Mouse (Mus musculus): ENCODE data around the gene Camp. TPM values are rescaled to one million over a fixed set of nuclear protein-coding genes. Genes with fewer than 3 reads are reported as not detected.

Gene Camp
- polyA plus RNA-seq, 1 experiment from 2014 or later = 0.61 TPM

- ATAC-seq (ENCODE audit: insufficient number of reproducible peaks, low FRiP score, low TSS enrichment, low read depth) = no peak
- no peak overlapping the region; the same call in 1 of the 2 replicates for H3K9ac ChIP-seq (ENCODE audit: low read length)
- H3K27ac ChIP-seq (replicated peaks; ENCODE audit: low read depth, low read length) = no peak overlapping the region
- no peaks in the 10 kb centered on the region for H3K36me3 ChIP-seq (ENCODE audit: control insufficient read depth, insufficient read depth, low read length)
- no peak overlapping the region for H3K4me3 ChIP-seq (ENCODE audit: low read depth, low read length)
- no peaks in the 10 kb centered on the region for H3K27me3 ChIP-seq (ENCODE audit: control insufficient read depth, insufficient read depth, low read length)
- H3K4me1 ChIP-seq (ENCODE audit: control insufficient read depth, insufficient read depth, low read length) = no peaks in the 10 kb centered on the region
- WGBS = 69% methylated on average over 3 of the region's 3 CpGs
- DNase-seq (ENCODE audit: low spot score) = no peak
- no peak overlapping the region for H3K4me2 ChIP-seq (ENCODE audit: low read depth, severe bottlenecking)
- no peaks in the 10 kb centered on the region for H3K9me3 ChIP-seq (ENCODE audit: control insufficient read depth, low read length)
These were observed 13.7 kb upstream of the Camp start for GRCm38 (mm10) chr9:109863085-109863484.

DNA sequence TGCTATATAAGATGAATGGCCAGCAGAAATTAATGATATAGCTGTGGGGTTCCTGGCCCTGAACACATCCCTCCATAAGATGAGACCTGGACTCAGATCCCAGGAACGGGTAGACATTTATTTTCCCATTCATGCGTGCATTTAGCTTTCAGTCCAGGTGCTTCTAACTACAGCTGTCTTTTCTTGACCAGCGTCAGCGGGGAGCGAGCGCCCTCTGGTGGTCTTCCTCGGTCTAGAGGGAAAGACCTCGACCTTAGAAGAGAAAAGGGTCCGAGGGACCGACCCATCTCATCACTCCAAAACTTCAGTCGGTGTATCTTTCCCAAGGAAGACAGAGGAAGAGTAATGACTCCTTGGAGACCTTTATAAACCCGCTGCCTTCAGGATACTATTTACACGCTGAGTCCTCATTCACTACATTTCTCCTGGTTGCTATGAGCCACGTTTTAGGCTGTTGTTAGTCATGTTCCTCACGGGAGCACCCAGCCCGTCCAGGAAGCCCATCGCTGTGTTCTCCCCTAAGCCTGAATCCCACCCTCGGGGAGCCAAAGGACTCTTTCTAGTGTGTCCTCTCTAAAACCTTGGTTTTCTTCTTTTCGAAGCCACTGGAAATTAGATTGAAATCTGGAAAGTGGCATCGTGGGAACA is 13.1 kb upstream of the Camp start:
- no peaks in the 10 kb centered on the region for H3K9me3 ChIP-seq (ENCODE audit: control insufficient read depth, low read length)
- WGBS = 22% methylated on average over 20 of the region's 20 CpGs
- H3K4me2 ChIP-seq (ENCODE audit: low read depth, severe bottlenecking) = 0 out of 2 replicates have a peak overlapping the region, but pooled peaks have one; percentile 10
- H3K4me1 ChIP-seq (ENCODE audit: control insufficient read depth, insufficient read depth, low read length) = no peaks in the 10 kb centered on the region
- no peak overlapping the region for H3K27ac ChIP-seq (replicated peaks; ENCODE audit: low read depth, low read length)
- H3K9ac ChIP-seq (ENCODE audit: low read length) = peak overlapping the region; percentile 40
- H3K27me3 ChIP-seq (ENCODE audit: control insufficient read depth, insufficient read depth, low read length) = no peaks in the 10 kb centered on the region
- H3K4me3 ChIP-seq (ENCODE audit: low read depth, low read length) = no peak overlapping the region
- no peaks in the 10 kb centered on the region for H3K36me3 ChIP-seq (ENCODE audit: control insufficient read depth, insufficient read depth, low read length)
- ATAC-seq (ENCODE audit: insufficient number of reproducible peaks, low FRiP score, low TSS enrichment, low read depth) = peak; percentile 55; the same call in 1 of the 2 replicates
- DNase-seq (ENCODE audit: low spot score) = peak; percentile 95

DNA sequence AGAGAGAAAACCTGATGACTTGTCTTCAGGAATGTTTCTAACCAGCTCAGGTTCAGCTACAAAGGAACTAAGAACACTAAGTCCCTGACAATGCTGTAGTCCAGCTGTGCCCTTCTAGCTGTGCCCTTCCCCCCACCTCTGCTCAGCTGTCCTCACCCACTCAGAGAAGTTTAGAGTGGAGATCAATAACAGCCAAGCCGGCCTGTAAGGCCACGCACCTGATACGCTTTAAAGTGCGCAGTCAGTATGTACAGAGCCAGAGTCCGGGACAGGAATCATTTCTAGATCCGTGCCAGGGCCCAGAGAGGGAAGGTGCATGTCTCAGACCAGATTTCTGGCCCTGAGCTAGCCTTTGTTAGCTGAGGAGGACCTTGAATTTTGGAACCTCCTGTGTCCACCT is 6.5 kb upstream of the Camp start:
- Histone ChIP-seq H3K36me3 (ENCODE audit: control insufficient read depth, insufficient read depth, low read length) (no peaks in the 10 kb centered on the region), H3K27ac (replicated peaks; ENCODE audit: low read depth, low read length) (no peak overlapping the region), H3K4me1 (ENCODE audit: control insufficient read depth, insufficient read depth, low read length) (no peaks in the 10 kb centered on the region), H3K4me2 (ENCODE audit: low read depth, severe bottlenecking) (no peak overlapping the region), H3K4me3 (ENCODE audit: low read depth, low read length) (no peak overlapping the region), H3K27me3 (ENCODE audit: control insufficient read depth, insufficient read depth, low read length) (no peaks in the 10 kb centered on the region), H3K9me3 (ENCODE audit: control insufficient read depth, low read length) (no peaks in the 10 kb centered on the region), H3K9ac (ENCODE audit: low read length) (no peak overlapping the region)
- DNase-seq (ENCODE audit: low spot score) = no peak
- ATAC-seq (ENCODE audit: insufficient number of reproducible peaks, low FRiP score, low TSS enrichment, low read depth) = 0 out of 2 replicates have a peak, but pooled peaks have one; percentile 51
- 87% methylated on average over 6 of the region's 6 CpGs for WGBS

DNA sequence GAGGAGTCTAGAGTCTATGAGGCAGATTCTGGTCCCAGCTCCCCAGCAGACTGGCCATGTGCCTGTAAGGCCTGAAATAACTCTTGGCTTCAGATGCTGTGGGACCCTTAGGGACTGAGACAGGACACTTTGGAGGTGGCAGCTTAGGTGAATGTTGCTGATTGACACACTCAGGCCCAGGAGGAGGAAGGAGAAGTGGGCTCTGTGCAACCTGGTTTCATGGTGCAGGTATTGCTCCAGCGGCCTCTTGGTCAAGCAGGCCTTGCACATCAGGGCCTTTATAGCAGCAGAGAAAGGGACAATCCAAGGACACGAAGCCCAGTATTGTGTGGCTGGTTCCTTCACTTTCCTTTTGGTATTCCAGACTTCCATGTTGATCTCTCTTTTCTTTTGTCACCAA is 4.9 kb upstream of the Camp start:
- Histone ChIP-seq H3K4me2 (ENCODE audit: low read depth, severe bottlenecking) (no peak overlapping the region), H3K9ac (ENCODE audit: low read length) (no peak overlapping the region), H3K27ac (replicated peaks; ENCODE audit: low read depth, low read length) (no peak overlapping the region), H3K27me3 (ENCODE audit: control insufficient read depth, insufficient read depth, low read length) (no peaks in the 10 kb centered on the region), H3K9me3 (ENCODE audit: control insufficient read depth, low read length) (no peaks in the 10 kb centered on the region), H3K4me1 (ENCODE audit: control insufficient read depth, insufficient read depth, low read length) (no peaks in the 10 kb centered on the region), H3K4me3 (ENCODE audit: low read depth, low read length) (no peak overlapping the region), H3K36me3 (ENCODE audit: control insufficient read depth, insufficient read depth, low read length) (no peaks in the 10 kb centered on the region)
- ATAC-seq (ENCODE audit: insufficient number of reproducible peaks, low FRiP score, low TSS enrichment, low read depth) (no peak), DNase-seq (ENCODE audit: low spot score) (no peak)
- 83% methylated on average over 2 of the region's 2 CpGs for WGBS

- ATAC-seq (ENCODE audit: insufficient number of reproducible peaks, low FRiP score, low TSS enrichment, low read depth) = no peak
- H3K9me3 ChIP-seq (ENCODE audit: control insufficient read depth, low read length) = no peaks in the 10 kb centered on the region
- H3K9ac ChIP-seq (ENCODE audit: low read length) = no peak overlapping the region
- H3K4me2 ChIP-seq (ENCODE audit: low read depth, severe bottlenecking) = no peak overlapping the region
- H3K4me3 ChIP-seq (ENCODE audit: low read depth, low read length) = no peak overlapping the region
- H3K27me3 ChIP-seq (ENCODE audit: control insufficient read depth, insufficient read depth, low read length) = no peaks in the 10 kb centered on the region
- H3K27ac ChIP-seq (replicated peaks; ENCODE audit: low read depth, low read length) = no peak overlapping the region
- WGBS = 86% methylated on average over 5 of the region's 5 CpGs
- no peaks in the 10 kb centered on the region for H3K4me1 ChIP-seq (ENCODE audit: control insufficient read depth, insufficient read depth, low read length)
- DNase-seq (ENCODE audit: low spot score) = no peak
- no peaks in the 10 kb centered on the region; the same call in 1 of the 2 replicates for H3K36me3 ChIP-seq (ENCODE audit: control insufficient read depth, insufficient read depth, low read length)
These were observed 682 bp upstream of the Camp start for GRCm38 (mm10) chr9:109850099-109850498.

- Histone ChIP-seq H3K9me3 (ENCODE audit: control insufficient read depth, low read length) (no peaks in the 10 kb centered on the region), H3K36me3 (ENCODE audit: control insufficient read depth, insufficient read depth, low read length) (no peaks in the 10 kb centered on the region), H3K4me2 (ENCODE audit: low read depth, severe bottlenecking) (peak overlapping the region; percentile 88), H3K9ac (ENCODE audit: low read length) (peak overlapping the region; percentile 61), H3K27me3 (ENCODE audit: control insufficient read depth, insufficient read depth, low read length) (no peaks in the 10 kb centered on the region), H3K27ac (replicated peaks; ENCODE audit: low read depth, low read length) (no peak overlapping the region), H3K4me3 (ENCODE audit: low read depth, low read length) (peak overlapping the region; percentile 56), H3K4me1 (ENCODE audit: control insufficient read depth, insufficient read depth, low read length) (no peaks in the 10 kb centered on the region)
- WGBS = 15% methylated on average over 6 of the region's 6 CpGs
- peak; percentile 75 for ATAC-seq (ENCODE audit: insufficient number of reproducible peaks, low FRiP score, low TSS enrichment, low read depth)
- no peak for DNase-seq (ENCODE audit: low spot score)
These were observed 16.4 kb downstream of the Camp start for GRCm38 (mm10) chr9:109833088-109833412.

DNA sequence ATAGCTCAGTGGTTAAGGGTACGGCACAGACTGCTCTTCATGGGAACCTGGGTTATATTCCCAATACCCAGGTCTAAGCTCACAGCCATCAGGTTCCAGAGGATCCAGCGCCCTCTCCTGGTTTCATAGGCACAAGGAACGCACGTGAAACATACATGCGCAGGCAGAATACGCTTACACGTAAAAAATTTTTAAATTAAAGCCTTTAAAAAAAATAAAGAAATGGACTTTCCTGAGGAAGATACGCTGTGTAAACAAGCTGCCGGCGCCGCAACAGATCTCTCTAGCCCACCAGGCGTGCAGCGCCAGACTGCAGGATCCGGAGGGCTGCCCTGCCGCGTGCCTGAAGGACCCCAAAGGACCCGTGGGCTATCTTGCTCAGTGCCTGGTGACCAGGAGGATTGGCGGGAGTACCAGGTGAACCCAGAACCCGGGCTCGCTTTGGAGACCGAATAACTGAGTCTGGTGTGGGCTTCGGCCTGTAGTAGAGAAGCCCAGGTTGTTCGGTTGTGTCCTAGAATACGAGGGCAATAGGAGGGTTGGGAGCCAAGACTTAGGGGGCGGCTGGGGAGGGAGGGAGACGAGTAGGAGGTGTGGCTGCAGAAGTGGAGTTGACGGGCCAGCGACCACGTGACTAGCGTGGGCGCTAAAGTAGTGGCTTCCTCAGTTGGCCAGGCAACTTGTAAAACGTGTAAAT is 16.9 kb downstream of the Camp start, which contains the start of gene Nme6:
Gene Nme6 (plus strand): TSS at position 359 of the 697 bp plus-strand sequence.
- Histone ChIP-seq H3K9me3 (ENCODE audit: control insufficient read depth, low read length) (no peaks in the 10 kb centered on the region), H3K4me1 (ENCODE audit: control insufficient read depth, insufficient read depth, low read length) (no peaks in the 10 kb centered on the region), H3K27me3 (ENCODE audit: control insufficient read depth, insufficient read depth, low read length) (no peaks in the 10 kb centered on the region), H3K36me3 (ENCODE audit: control insufficient read depth, insufficient read depth, low read length) (no peaks in the 10 kb centered on the region), H3K4me3 (ENCODE audit: low read depth, low read length) (peak within 1 kb of the TSS; percentile 56), H3K4me2 (ENCODE audit: low read depth, severe bottlenecking) (peak within 1 kb of the TSS; percentile 88), H3K27ac (replicated peaks; ENCODE audit: low read depth, low read length) (no peak within 1 kb of the TSS), H3K9ac (ENCODE audit: low read length) (peak within 1 kb of the TSS; percentile 61)
- DNase-seq (ENCODE audit: low spot score) (peak; percentile 96), ATAC-seq (ENCODE audit: insufficient number of reproducible peaks, low FRiP score, low TSS enrichment, low read depth) (peak; percentile 97)
- WGBS = 0% methylated on average over 32 of the region's 32 CpGs

DNA sequence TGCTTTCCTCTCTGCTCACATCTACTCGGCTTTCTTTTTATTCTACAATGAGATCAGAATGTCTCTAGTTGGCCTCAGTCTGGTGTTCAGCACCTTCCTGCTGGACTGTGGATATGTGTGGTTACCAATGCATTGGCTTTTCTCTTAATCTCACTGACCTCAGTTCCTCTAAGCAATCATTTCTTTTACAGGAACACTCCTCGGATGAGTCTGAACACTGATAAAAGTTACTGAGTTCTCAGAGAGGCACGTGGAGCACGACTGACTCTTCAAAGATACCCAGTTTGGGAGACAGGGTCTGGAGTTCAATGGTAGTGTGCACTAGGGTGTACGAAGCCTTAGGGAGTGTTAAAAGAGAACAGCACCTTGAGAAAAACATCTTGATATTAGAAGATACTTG is 23.2 kb downstream of the Camp start:
- Histone ChIP-seq H3K4me2 (ENCODE audit: low read depth, severe bottlenecking) (no peak overlapping the region), H3K9ac (ENCODE audit: low read length) (no peak overlapping the region), H3K9me3 (ENCODE audit: control insufficient read depth, low read length) (no peaks in the 10 kb centered on the region), H3K36me3 (ENCODE audit: control insufficient read depth, insufficient read depth, low read length) (no peaks in the 10 kb centered on the region), H3K4me3 (ENCODE audit: low read depth, low read length) (no peak overlapping the region), H3K27me3 (ENCODE audit: control insufficient read depth, insufficient read depth, low read length) (no peaks in the 10 kb centered on the region), H3K27ac (replicated peaks; ENCODE audit: low read depth, low read length) (no peak overlapping the region), H3K4me1 (ENCODE audit: control insufficient read depth, insufficient read depth, low read length) (no peaks in the 10 kb centered on the region)
- 69% methylated on average over 5 of the region's 5 CpGs for WGBS
- no peak for ATAC-seq (ENCODE audit: insufficient number of reproducible peaks, low FRiP score, low TSS enrichment, low read depth)
- no peak for DNase-seq (ENCODE audit: low spot score)
